Mouse (Mus musculus) MEL (cell line): ENCODE data around the gene Moxd1. TPM values are rescaled to one million over a fixed set of nuclear protein-coding genes. Genes with fewer than 3 reads are reported as not detected.

Experiments
- DNase-seq: peaks from one replicate; pipeline ENCODE4 v3.0.0; 2011; ENCODE audit warnings: low read depth, low spot score
- H3K27ac ChIP-seq: 2 replicates; pipeline ENCODE4 v1.5.1; 2012; ENCODE audit warnings: low read depth, mild to moderate bottlenecking, control low read depth, low read length, moderate library complexity; ENCODE audit not compliant: control insufficient read depth
- H3K27me3 ChIP-seq, 2 experiments: fragments of 150-350 bp in 1 of 2; sonication (generic) in 1 of 2; 2 replicates each; pipeline ENCODE4 v1.6.1; 2012; ENCODE audit warnings: low read length in 2 of 2, mild to moderate bottlenecking in 2 of 2, improper control_type of control experiment in 1 of 2, moderate library complexity in 1 of 2; ENCODE audit not compliant: insufficient read depth in 2 of 2, control insufficient read depth in 1 of 2
- H3K36me3 ChIP-seq, 2 experiments: 2 replicates each; pipeline ENCODE4 v1.6.1; 2012 to 2014; ENCODE audit warnings: low read length in 2 of 2, improper control_type of control experiment in 1 of 2, inconsistent platforms in 1 of 2, mild to moderate bottlenecking in 1 of 2; ENCODE audit not compliant: insufficient read depth in 2 of 2, control insufficient read depth in 1 of 2
- H3K4me1 ChIP-seq, 2 experiments: fragments of 150-350 bp in 1 of 2; sonication (generic) in 1 of 2; 2 replicates each; pipeline ENCODE4 v1.6.1; 2012; ENCODE audit warnings: low read length in 2 of 2, improper control_type of control experiment in 1 of 2, mild to moderate bottlenecking in 1 of 2; ENCODE audit not compliant: insufficient read depth in 2 of 2, control insufficient read depth in 1 of 2
- H3K4me3 ChIP-seq, 2 experiments: fragments of 150-350 bp in 1 of 2; sonication (generic) in 1 of 2; 2 replicates each; pipeline ENCODE4 v1.5.1; 2012; ENCODE audit warnings: low read depth in 2 of 2, low read length in 2 of 2, mild to moderate bottlenecking in 2 of 2, moderate library complexity in 2 of 2, control low read depth in 1 of 2, improper control_type of control experiment in 1 of 2; ENCODE audit not compliant: control insufficient read depth in 1 of 2, insufficient read depth in 1 of 2
- H3K79me2 ChIP-seq: 2 replicates; pipeline ENCODE4 v1.6.1; 2012; ENCODE audit warnings: mild to moderate bottlenecking, low read length, moderate library complexity; ENCODE audit not compliant: control insufficient read depth, poor library complexity, insufficient read depth
- H3K9ac ChIP-seq: 2 replicates; pipeline ENCODE4 v1.6.1; 2012; ENCODE audit warnings: low read depth, mild to moderate bottlenecking, control low read depth, low read length, moderate library complexity; ENCODE audit not compliant: control insufficient read depth, poor library complexity, severe bottlenecking
- H3K9me3 ChIP-seq: fragments of 150-350 bp; sonication (generic); replicated peaks from 2 replicates; pipeline ENCODE4 v1.6.1; 2012; ENCODE audit warnings: mild to moderate bottlenecking, low read length, improper control_type of control experiment, moderate library complexity; ENCODE audit not compliant: insufficient read depth
- BHLHE40 ChIP-seq: IDR thresholded peaks from 2 replicates; pipeline ENCODE4 v1.6.1; 2012; ENCODE audit warnings: low read depth, mild to moderate bottlenecking, inconsistent platforms, low read length, improper control_type of control experiment, borderline replicate concordance
- CHD1 ChIP-seq: IDR thresholded peaks from 2 replicates; pipeline ENCODE4 v1.6.1; 2012; ENCODE audit warnings: low read depth, mild to moderate bottlenecking, inconsistent platforms, low read length, improper control_type of control experiment
- CHD2 ChIP-seq: IDR thresholded peaks from 2 replicates; pipeline ENCODE4 v1.6.1; 2011; ENCODE audit warnings: low read length, improper control_type of control experiment
- E2F4 ChIP-seq: IDR thresholded peaks from 2 replicates; pipeline ENCODE4 v1.6.1; 2011; ENCODE audit warnings: low read depth, low read length, improper control_type of control experiment, borderline replicate concordance
- ELF1 ChIP-seq: IDR thresholded peaks from 2 replicates; pipeline ENCODE4 v1.6.1; 2014; ENCODE audit warnings: low read depth, mild to moderate bottlenecking, inconsistent platforms, low read length, improper control_type of control experiment, moderate library complexity
- EP300 ChIP-seq, 2 experiments: IDR thresholded peaks; 2 replicates each; pipeline ENCODE4 v1.6.1; 2011; ENCODE audit warnings: improper control_type of control experiment in 2 of 2, low read length in 2 of 2, low read depth in 1 of 2, mild to moderate bottlenecking in 1 of 2
- ETS1 ChIP-seq: IDR thresholded peaks from 2 replicates; pipeline ENCODE4 v1.6.1; 2012; ENCODE audit warnings: low read depth, mild to moderate bottlenecking, inconsistent platforms, low read length, improper control_type of control experiment, moderate library complexity
- GATA1 ChIP-seq: IDR thresholded peaks from 2 replicates; pipeline ENCODE4 v1.6.1; 2011; ENCODE audit warnings: low read depth, low read length, improper control_type of control experiment
- HCFC1 ChIP-seq: IDR thresholded peaks from 2 replicates; pipeline ENCODE4 v1.6.1; 2012; ENCODE audit warnings: low read depth, mild to moderate bottlenecking, inconsistent platforms, low read length, improper control_type of control experiment, moderate library complexity
- JUND ChIP-seq: IDR thresholded peaks from 2 replicates; pipeline ENCODE4 v1.6.1; 2011; ENCODE audit warnings: low read depth, mild to moderate bottlenecking, improper control_type of control experiment, low read length
- KAT2A ChIP-seq: conservative IDR thresholded peaks from 2 replicates; pipeline ENCODE4 v1.6.1; 2012; ENCODE audit warnings: low read depth, low read length, improper control_type of control experiment, inconsistent platforms
- MAFK ChIP-seq: IDR thresholded peaks from 2 replicates; pipeline ENCODE4 v1.6.1; 2011; ENCODE audit warnings: low read depth, mild to moderate bottlenecking, low read length, improper control_type of control experiment, borderline replicate concordance
- MAX ChIP-seq: IDR thresholded peaks from 2 replicates; pipeline ENCODE4 v1.6.1; 2011; ENCODE audit warnings: low read length, improper control_type of control experiment
- MAZ ChIP-seq: IDR thresholded peaks from 2 replicates; pipeline ENCODE4 v1.6.1; 2012; ENCODE audit warnings: low read depth, mild to moderate bottlenecking, inconsistent platforms, low read length, improper control_type of control experiment
- MEF2A ChIP-seq: IDR thresholded peaks from 2 replicates; pipeline ENCODE4 v1.6.1; 2014; ENCODE audit warnings: low read depth, mild to moderate bottlenecking, inconsistent platforms, low read length, improper control_type of control experiment; ENCODE audit not compliant: poor library complexity, insufficient replicate concordance, severe bottlenecking; ENCODE audit errors: extremely low read depth
- MXI1 ChIP-seq: IDR thresholded peaks from 2 replicates; pipeline ENCODE4 v1.6.1; 2011; ENCODE audit warnings: mild to moderate bottlenecking, low read depth, low read length, improper control_type of control experiment
- MYB ChIP-seq: IDR thresholded peaks from 2 replicates; pipeline ENCODE4 v1.6.1; 2011; ENCODE audit warnings: mild to moderate bottlenecking, low read depth, low read length, improper control_type of control experiment
- MYC ChIP-seq: IDR thresholded peaks from 2 replicates; pipeline ENCODE4 v1.6.1; 2011; ENCODE audit warnings: low read depth, mild to moderate bottlenecking, low read length, improper control_type of control experiment, moderate library complexity
- NELFE ChIP-seq: IDR thresholded peaks from 2 replicates; pipeline ENCODE4 v1.6.1; 2011; ENCODE audit warnings: low read depth, low read length, improper control_type of control experiment
- POLR2AphosphoS2 ChIP-seq: IDR thresholded peaks from 2 replicates; pipeline ENCODE4 v1.6.1; 2011; ENCODE audit warnings: low read length, improper control_type of control experiment
- RCOR1 ChIP-seq: IDR thresholded peaks from 2 replicates; pipeline ENCODE4 v1.6.1; 2012; ENCODE audit warnings: low read depth, mild to moderate bottlenecking, inconsistent platforms, low read length, improper control_type of control experiment
- SIN3A ChIP-seq: IDR thresholded peaks from 2 replicates; pipeline ENCODE4 v1.6.1; 2012; ENCODE audit warnings: low read length, improper control_type of control experiment, inconsistent platforms
- SMC3 ChIP-seq: IDR thresholded peaks from 2 replicates; pipeline ENCODE4 v1.6.1; 2011; ENCODE audit warnings: low read depth, low read length, improper control_type of control experiment
- TAL1 ChIP-seq: IDR thresholded peaks from 2 replicates; pipeline ENCODE4 v1.6.1; 2012; ENCODE audit warnings: mild to moderate bottlenecking, inconsistent platforms, low read length, moderate library complexity, mixed read lengths
- TBP ChIP-seq: IDR thresholded peaks from 2 replicates; pipeline ENCODE4 v1.8.0; 2011; ENCODE audit warnings: low read depth, low read length, improper control_type of control experiment
- TCF12 ChIP-seq: IDR thresholded peaks from 2 replicates; pipeline ENCODE4 v1.6.1; 2014; ENCODE audit warnings: low read depth, mild to moderate bottlenecking, inconsistent platforms, low read length, improper control_type of control experiment, moderate library complexity
- USF2 ChIP-seq, 2 experiments: IDR thresholded peaks; 2 replicates each; pipeline ENCODE4 v1.6.1; 2011 to 2012; ENCODE audit warnings: improper control_type of control experiment in 2 of 2, low read length in 2 of 2, borderline replicate concordance in 1 of 2, inconsistent platforms in 1 of 2, low read depth in 1 of 2, mild to moderate bottlenecking in 1 of 2; ENCODE audit not compliant: insufficient read depth in 1 of 2
- ZC3H11A ChIP-seq: IDR thresholded peaks from 2 replicates; pipeline ENCODE4 v1.6.1; 2012; ENCODE audit warnings: low read depth, mild to moderate bottlenecking, inconsistent platforms, low read length, improper control_type of control experiment
- ZMIZ1 ChIP-seq: IDR thresholded peaks from 2 replicates; pipeline ENCODE4 v1.6.1; 2012; ENCODE audit warnings: low read depth, mild to moderate bottlenecking, inconsistent platforms, low read length, improper control_type of control experiment, moderate library complexity
- ZNF384 ChIP-seq: IDR thresholded peaks from 2 replicates; pipeline ENCODE4 v1.6.1; 2012; ENCODE audit warnings: low read depth, mild to moderate bottlenecking, inconsistent platforms, low read length, improper control_type of control experiment
- polyA plus RNA-seq, 2 experiments: library from polyadenylated mRNA; stranded (reverse) in 1 of 2; unstranded in 1 of 2; fragments of >175 nt in 1 of 2; fragments of >200 nt in 1 of 2; gene quantifications; 2 replicates each; pipeline versions ENCODE4 v1.2.1 to v1.2.4; 2012; ENCODE audit warnings: low replicate concordance in 2 of 2, low read depth in 1 of 2; ENCODE audit not compliant: insufficient read length in 2 of 2, insufficient read depth in 1 of 2, missing spikeins in 1 of 2
- total RNA-seq: library from RNA; depleted of rRNA; stranded (reverse); fragments of 300-350 nt; gene quantifications from 2 replicates; pipeline ENCODE4 v1.2.3, GENCODE M21; 2012

Moxd1 gene
- total and polyA plus RNA-seq, 3 experiments, result not detected

DNA sequence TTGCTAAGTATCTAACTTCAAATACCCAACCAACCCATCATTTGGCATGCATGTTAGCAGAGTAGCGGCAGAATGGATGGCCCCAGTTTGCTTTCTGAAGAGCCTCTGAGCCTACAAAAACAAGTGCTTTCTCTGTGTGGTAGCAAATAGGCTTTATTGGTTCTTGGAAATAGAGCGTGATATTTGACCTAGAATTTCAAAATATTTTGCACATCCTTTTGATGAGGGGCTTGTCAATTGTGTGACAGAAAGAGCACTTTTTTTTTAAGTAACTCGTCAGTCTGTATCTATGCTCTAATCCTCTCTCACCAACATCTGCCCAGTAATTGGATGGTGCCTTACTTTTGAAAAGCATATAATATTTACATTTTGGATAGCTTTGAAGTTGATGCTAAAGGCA is 97.0 kb downstream of the Moxd1 start:
- TF ChIP-seq CHD1 (no peak), E2F4 (no peak), JUND (no peak), ZC3H11A (no peak), KAT2A (no peak), MEF2A (no peak), ELF1 (no peak), HCFC1 (no peak), RCOR1 (no peak), MAFK (no peak), MAZ (no peak), ZNF384 (no peak), ETS1 (no peak), TAL1 (no peak), POLR2AphosphoS2 (no peak), SIN3A (no peak), ZMIZ1 (no peak), NELFE (no peak), USF2 (IDR thresholded peaks at IDR 0.05; ENCODE audit: borderline replicate concordance in 1 of 2, insufficient read depth in 1 of 2, low read depth in 1 of 2, low read length in 2 of 2) (no peak), MAX (no peak)
- Histone ChIP-seq H3K4me3 (no peak overlapping the region), H3K27me3 (peaks cover 1 to 8% of the 10 kb centered on the region in 2 experiments), H3K79me2 (no peaks in the 10 kb centered on the region), H3K9me3 (no peaks in the 10 kb centered on the region), H3K9ac (no peak overlapping the region), H3K4me1 (no peaks in the 10 kb centered on the region), H3K27ac (no peak overlapping the region), H3K36me3 (no peaks in the 10 kb centered on the region)
- no peak for DNase-seq

DNA sequence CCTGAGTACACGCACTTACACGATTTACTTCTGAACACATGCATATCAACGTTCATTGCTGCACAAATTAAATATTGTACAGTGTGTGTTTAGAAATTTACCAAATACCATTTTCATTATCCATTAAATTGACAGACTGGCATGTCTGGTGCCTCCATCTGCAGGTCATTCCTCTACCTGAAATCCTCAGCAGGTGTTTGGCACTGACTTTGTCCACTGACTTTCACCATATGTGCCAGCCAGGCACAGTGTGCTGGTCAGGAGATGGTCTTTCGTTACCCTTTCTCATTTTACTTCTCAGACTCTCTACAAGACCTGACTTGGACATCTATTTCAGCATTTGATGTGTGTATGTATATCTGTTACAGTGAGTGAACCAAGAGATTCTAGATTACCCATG is 99.7 kb downstream of the Moxd1 start:
- Histone ChIP-seq H3K27me3 (peaks cover 1 to 8% of the 10 kb centered on the region in 2 experiments), H3K9ac (no peak overlapping the region), H3K4me1 (no peaks in the 10 kb centered on the region), H3K27ac (no peak overlapping the region), H3K36me3 (no peaks in the 10 kb centered on the region), H3K9me3 (no peaks in the 10 kb centered on the region), H3K79me2 (no peaks in the 10 kb centered on the region), H3K4me3 (no peak overlapping the region)
- no peak for DNase-seq
- TF ChIP-seq NELFE (no peak), MXI1 (no peak), MEF2A (no peak), POLR2AphosphoS2 (no peak), EP300 (IDR thresholded peaks at IDR 0.05; ENCODE audit: low read depth in 1 of 2, low read length in 2 of 2) (no peak), MYB (no peak), SMC3 (no peak), E2F4 (no peak), BHLHE40 (no peak), MAFK (no peak), TBP (no peak), CHD2 (no peak), ZNF384 (no peak), GATA1 (no peak), TCF12 (no peak), MYC (no peak)
